ENCODE assay signal across 13 mouse cellular contexts in the genomic region with DNA sequence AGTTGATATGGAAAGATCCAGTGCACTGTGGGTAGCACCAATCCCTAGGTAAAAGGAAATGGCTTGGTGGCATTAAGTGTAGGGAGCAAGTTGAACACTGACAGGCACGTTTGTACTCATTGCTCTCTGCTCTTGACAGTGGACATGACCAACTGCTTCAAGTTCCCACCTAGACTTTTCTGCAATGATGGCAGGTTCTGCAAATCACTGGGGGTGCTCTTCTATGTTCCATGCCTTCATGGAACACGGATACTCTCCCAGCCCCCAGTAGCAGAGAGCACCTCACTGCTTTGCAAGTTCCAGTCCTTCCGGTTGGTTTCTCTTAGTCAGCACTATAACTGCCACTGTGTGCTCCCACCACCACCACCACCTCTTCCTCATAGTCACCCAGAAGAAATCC. TPM values are rescaled to one million over a fixed set of nuclear protein-coding genes. Genes with fewer than 3 reads are reported as not detected.
A peak's percentile ranks its signal among the peaks of the same experiment; 100 is the strongest.
DNase-seq lines count a peak whose midpoint lies in the region; ATAC-seq and TF ChIP-seq lines count a peak whose summit lies in the region.
"Not testable (repeated sequence)": the region's sequence is repeated elsewhere in the genome, so short reads cannot be mapped to it uniquely, and the experiment has no call there.
"Had no signal": no experiment of that assay in that cellular context is flagged by ENCODE, and none has a peak within 500 bp of the region (broad histone marks: within the 10 kb centered on the region; RNA-seq: fewer than 3 reads in every experiment).

No protein-coding gene starts in this region.

- WGBS in hindbrain, embryonic 11.5 days: 85% methylated on average over 3 of the region's 3 CpGs
- WGBS in intestine, postnatal 0 days: 76% methylated on average over 3 of the region's 3 CpGs
- WGBS in liver, postnatal 0 days (ENCODE audit: insufficient replicate concordance): 71% methylated on average over 3 of the region's 3 CpGs
- WGBS in midbrain, embryonic 14.5 days: 78% methylated on average over 3 of the region's 3 CpGs

- H3K27me3 ChIP-seq in hindbrain, embryonic 11.5 days (ENCODE audit: control insufficient read depth, insufficient read depth, low read length); intestine, postnatal 0 days (replicated peaks; ENCODE audit: control insufficient read depth, insufficient read depth, low read length); liver, postnatal 0 days (ENCODE audit: insufficient read depth, low read length); midbrain, embryonic 14.5 days (ENCODE audit: control insufficient read depth, insufficient read depth, low read length); splenic B cell, adult 2 months (ENCODE audit: control insufficient read depth, insufficient read depth, low read length, poor library complexity, severe bottlenecking): not testable (repeated sequence)

- TF ChIP-seq CTCF in intestine, postnatal 0 days (IDR thresholded peaks at IDR 0.05; ENCODE audit: low read depth); liver, postnatal 0 days (IDR thresholded peaks at IDR 0.05; ENCODE audit: low read depth): not testable (repeated sequence)

- not testable (repeated sequence) for H3K27ac ChIP-seq in hindbrain, embryonic 11.5 days (ENCODE audit: low read depth, low read length); intestine, postnatal 0 days (ENCODE audit: low read depth, low read length); liver, postnatal 0 days (ENCODE audit: low read depth); midbrain, embryonic 14.5 days (replicated peaks; ENCODE audit: low read depth, low read length)

- H3K9me3 ChIP-seq in hindbrain, embryonic 11.5 days (ENCODE audit: control insufficient read depth, low read length); intestine, postnatal 0 days (ENCODE audit: control insufficient read depth); liver, postnatal 0 days (ENCODE audit: low read length); midbrain, embryonic 14.5 days (ENCODE audit: control insufficient read depth, low read length): not testable (repeated sequence)

- H3K4me2 ChIP-seq in hindbrain, embryonic 11.5 days (replicated peaks; ENCODE audit: low read depth, low read length); intestine, postnatal 0 days (replicated peaks; ENCODE audit: low read depth); liver, postnatal 0 days (ENCODE audit: low read depth, low read length); midbrain, embryonic 14.5 days (ENCODE audit: low read length): not testable (repeated sequence)

- not testable (repeated sequence) for H3K4me1 ChIP-seq in hindbrain, embryonic 11.5 days (replicated peaks; ENCODE audit: control insufficient read depth, insufficient read depth, low read length); intestine, postnatal 0 days (replicated peaks; ENCODE audit: control insufficient read depth, insufficient read depth, low read length); liver, postnatal 0 days (ENCODE audit: insufficient read depth); midbrain, embryonic 14.5 days (ENCODE audit: control insufficient read depth, insufficient read depth, low read length)

- H3K9ac ChIP-seq in hindbrain, embryonic 11.5 days (ENCODE audit: low read depth, low read length); intestine, postnatal 0 days (ENCODE audit: low read depth, low read length); liver, postnatal 0 days (replicated peaks); midbrain, embryonic 14.5 days (replicated peaks; ENCODE audit: low read length): not testable (repeated sequence)

- not testable (repeated sequence) for H3K36me3 ChIP-seq in hindbrain, embryonic 11.5 days (ENCODE audit: control insufficient read depth, insufficient read depth, low read length); intestine, postnatal 0 days (ENCODE audit: control insufficient read depth, insufficient read depth); liver, postnatal 0 days (replicated peaks; ENCODE audit: insufficient read depth, low read length); midbrain, embryonic 14.5 days (ENCODE audit: control insufficient read depth, insufficient read depth, low read length); splenic B cell, adult 2 months (ENCODE audit: control insufficient read depth, insufficient read depth, low read length, poor library complexity, severe bottlenecking)

- ATAC-seq in hindbrain, embryonic 11.5 days (ENCODE audit: low FRiP score): peak; percentile 76
- peak; percentile 54; the same call in 1 of the 2 replicates for ATAC-seq in intestine, postnatal 0 days
- ATAC-seq in liver, postnatal 0 days: not testable (repeated sequence)
- peak; percentile 78 for ATAC-seq in midbrain, embryonic 14.5 days (ENCODE audit: low FRiP score, low TSS enrichment)

- not testable (repeated sequence) for H3K4me3 ChIP-seq in hindbrain, embryonic 11.5 days (ENCODE audit: low read depth, low read length); intestine, postnatal 0 days (ENCODE audit: low read depth, low read length); liver, postnatal 0 days (ENCODE audit: low read depth, low read length); midbrain, embryonic 14.5 days (replicated peaks; ENCODE audit: low read depth, low read length)

- TF ChIP-seq EP300 in liver, postnatal 0 days (IDR thresholded peaks at IDR 0.05; ENCODE audit: low read depth): not testable (repeated sequence)

- DNase-seq in A20 (ENCODE audit: low read depth, low spot score): peak; percentile 25
- peak; percentile 0 for DNase-seq in embryo, embryonic 10.5 days (ENCODE audit: low spot score)
- DNase-seq in heart, adult 11 months: peak; percentile 93
- DNase-seq in hindbrain, embryonic 11.5 days (ENCODE audit: low spot score); midbrain, embryonic 14.5 days: not testable (repeated sequence)
- peak; percentile 10 for DNase-seq in liver, postnatal 0 days
- peak; percentile 27 for DNase-seq in splenic B cell, adult 2 months (ENCODE audit: low read depth, low spot score)

RNA-seq across cellular contexts. Expression of a gene that starts 4.4 kb away (rescaled TPM):
- not detected in 2 replicates for polyA plus RNA-seq in hindbrain, embryonic 11.5 days (2014; fragmentation: Nextera tagmentation; extraction: Ambion mirVana)
- polyA plus RNA-seq in intestine, postnatal 0 days (2015; fragmentation: Nextera tagmentation; extraction: Ambion mirVana): not detected in 2 replicates
- 0.15 and 0.23 TPM in 2 replicates for polyA plus RNA-seq in liver, postnatal 0 days (2015; fragmentation: Nextera tagmentation; extraction: Ambion mirVana)
- polyA plus RNA-seq in midbrain, embryonic 14.5 days (2014; fragmentation: Nextera tagmentation; extraction: Ambion mirVana): not detected in 2 replicates
- polyA plus RNA-seq: cerebellum, adult 2 months; forebrain, embryonic 16.5 days; liver, embryonic 13.5 days had no signal

RNA-seq across cellular contexts. Expression of a gene that starts 14.1 kb away (rescaled TPM):
- polyA plus RNA-seq in hindbrain, embryonic 11.5 days (2014; fragmentation: Nextera tagmentation; extraction: Ambion mirVana): not detected in 2 replicates
- polyA plus RNA-seq in intestine, postnatal 0 days (2015; fragmentation: Nextera tagmentation; extraction: Ambion mirVana): not detected in 2 replicates
- not detected in 2 replicates for polyA plus RNA-seq in liver, postnatal 0 days (2015; fragmentation: Nextera tagmentation; extraction: Ambion mirVana)
- not detected in 2 replicates for polyA plus RNA-seq in midbrain, embryonic 14.5 days (2014; fragmentation: Nextera tagmentation; extraction: Ambion mirVana)
- polyA plus RNA-seq: cerebellum, adult 2 months; forebrain, embryonic 16.5 days; liver, embryonic 13.5 days; thymus, postnatal 0 days; urinary bladder, adult 2 months had no signal
